Mouse (Mus musculus) MEL (cell line): ENCODE results near the gene Ints5.

Experiments
- GATA1 ChIP-seq: IDR thresholded peaks from 2 replicates; pipeline ENCODE4 v1.6.1; 2011; ENCODE audit warnings: low read depth, low read length, improper control_type of control experiment
- POLR2A ChIP-seq, 2 experiments: IDR thresholded peaks; 2 replicates each; pipeline ENCODE4 v1.6.1; 2011 to 2012; ENCODE audit warnings: low read length in 2 of 2, mild to moderate bottlenecking in 2 of 2, control low read depth in 1 of 2, improper control_type of control experiment in 1 of 2, low read depth in 1 of 2, moderate library complexity in 1 of 2; ENCODE audit not compliant: control insufficient read depth in 1 of 2, insufficient read depth in 1 of 2, poor library complexity in 1 of 2
- ZMIZ1 ChIP-seq: IDR thresholded peaks from 2 replicates; pipeline ENCODE4 v1.6.1; 2012; ENCODE audit warnings: low read depth, mild to moderate bottlenecking, inconsistent platforms, low read length, improper control_type of control experiment, moderate library complexity

DNA sequence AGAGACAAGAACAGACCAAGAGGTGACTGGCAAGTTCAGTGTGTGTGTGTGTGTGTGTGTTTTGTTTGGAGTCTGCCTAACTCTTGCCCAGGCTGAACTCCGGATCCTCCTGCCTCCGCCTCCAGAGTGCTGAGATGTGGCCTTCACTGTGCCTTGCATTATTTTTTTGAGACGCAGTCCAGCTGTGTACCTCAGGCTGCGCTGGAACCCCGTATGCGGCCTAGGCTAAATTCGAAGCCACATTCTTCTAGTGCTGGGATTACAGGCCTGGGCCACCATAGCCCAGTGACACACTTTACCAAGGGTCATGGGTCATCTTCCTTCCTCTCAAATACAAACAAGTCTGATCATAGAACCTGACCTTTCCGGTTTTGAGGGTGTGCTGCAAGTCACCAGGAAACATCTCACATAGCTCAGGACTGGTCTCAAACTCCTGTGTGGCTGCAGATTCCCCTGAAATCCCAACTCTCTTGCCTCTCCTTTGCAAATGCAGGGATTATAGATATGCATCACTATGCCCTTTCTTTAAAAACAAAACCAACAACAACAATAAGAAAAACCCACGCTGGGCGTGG lies 20.5 kb upstream of the Ints5 start:
- TF ChIP-seq GATA1 (no peak), ZMIZ1 (no peak), POLR2A (IDR thresholded peaks at IDR 0.05; ENCODE audit: control insufficient read depth in 1 of 2, insufficient read depth in 1 of 2, low read depth in 1 of 2, low read length in 2 of 2, poor library complexity in 1 of 2) (no peak)
